Mouse (Mus musculus) right cerebral cortex, postnatal 25 days (tissue): Measurements from ENCODE around the gene Serpina3b.
"Not testable (repeated sequence)": the region's sequence is repeated elsewhere in the genome, so short reads cannot be mapped to it uniquely, and the experiment has no call there.

Experiments
- DNase-seq: peaks from one replicate; pipeline ENCODE4 v3.0.0; 2022

Gene Serpina3b

GRCm38 (mm10) chr12:104127696-104128095, at the start of gene Serpina3b:
TSS of gene Serpina3b (plus strand) at chr12:104127996.
- no peak for DNase-seq

- no peak for DNase-seq
These were observed 37.7 kb upstream of the Serpina3b start for GRCm38 (mm10) chr12:104090119-104090518.

GRCm38 (mm10) chr12:104091303-104091702, 36.5 kb upstream of the Serpina3b start:
- no peak for DNase-seq

GRCm38 (mm10) chr12:104100768-104101167, 27.0 kb upstream of the Serpina3b start, which contains the start of gene Serpina5:
TSS of gene Serpina5 (plus strand) at chr12:104101113.
- DNase-seq, result no peak

- DNase-seq, result no peak
These were observed 21.9 kb upstream of the Serpina3b start for GRCm38 (mm10) chr12:104105847-104106246.

GRCm38 (mm10) chr12:104106919-104107318, 20.9 kb upstream of the Serpina3b start:
- no peak for DNase-seq

- no peak for DNase-seq
These were observed 19.3 kb upstream of the Serpina3b start for GRCm38 (mm10) chr12:104108507-104108906.

- DNase-seq, result not testable (repeated sequence)
These were observed 15.5 kb upstream of the Serpina3b start, which contains the start of gene Serpina3a for GRCm38 (mm10) chr12:104112333-104112732. TSS of gene Serpina3a (plus strand) at chr12:104112724.

- DNase-seq, result no peak
These were observed 12.7 kb upstream of the Serpina3b start for GRCm38 (mm10) chr12:104114921-104115579.

GRCm38 (mm10) chr12:104123097-104123496, 4.7 kb upstream of the Serpina3b start:
- no peak for DNase-seq

GRCm38 (mm10) chr12:104123996-104124395, 3.8 kb upstream of the Serpina3b start:
- no peak for DNase-seq

- no peak for DNase-seq
These were observed 2.7 kb upstream of the Serpina3b start for GRCm38 (mm10) chr12:104125021-104125560.

- DNase-seq, result no peak
These were observed 3.2 kb downstream of the Serpina3b start for GRCm38 (mm10) chr12:104131041-104131440.

- no peak for DNase-seq
These were observed 10.4 kb downstream of the Serpina3b start for GRCm38 (mm10) chr12:104138216-104138615.

- DNase-seq, result no peak
These were observed 12.8 kb downstream of the Serpina3b start for GRCm38 (mm10) chr12:104140543-104141103.

- no peak for DNase-seq
These were observed 13.7 kb downstream of the Serpina3b start for GRCm38 (mm10) chr12:104141506-104141905.

- no peak for DNase-seq
These were observed 14.6 kb downstream of the Serpina3b start for GRCm38 (mm10) chr12:104142427-104142826.

- no peak for DNase-seq
These were observed 15.5 kb downstream of the Serpina3b start for GRCm38 (mm10) chr12:104143286-104143685.

- no peak for DNase-seq
These were observed 17.8 kb downstream of the Serpina3b start for GRCm38 (mm10) chr12:104145571-104145970.

GRCm38 (mm10) chr12:104151989-104152388, 24.2 kb downstream of the Serpina3b start:
- DNase-seq, result no peak

- no peak for DNase-seq
These were observed 25.3 kb downstream of the Serpina3b start for GRCm38 (mm10) chr12:104153041-104153645.

GRCm38 (mm10) chr12:104153656-104154055, 25.9 kb downstream of the Serpina3b start, which contains the start of gene Serpina3c:
TSS of gene Serpina3c (minus strand) at chr12:104153870.
- no peak for DNase-seq

- no peak for DNase-seq
These were observed 47.0 kb downstream of the Serpina3b start for GRCm38 (mm10) chr12:104174747-104175146.

GRCm38 (mm10) chr12:104175636-104176035, 47.8 kb downstream of the Serpina3b start:
- DNase-seq, result no peak
